Mouse (Mus musculus): ENCODE measurements at regions not wholly inside any gene's neighbourhood (a gene's known extent, or its start where the extent isn't known, plus 50 kb on each side); places are given as distances from the start of the nearest gene placed in this dataset.

DNA sequence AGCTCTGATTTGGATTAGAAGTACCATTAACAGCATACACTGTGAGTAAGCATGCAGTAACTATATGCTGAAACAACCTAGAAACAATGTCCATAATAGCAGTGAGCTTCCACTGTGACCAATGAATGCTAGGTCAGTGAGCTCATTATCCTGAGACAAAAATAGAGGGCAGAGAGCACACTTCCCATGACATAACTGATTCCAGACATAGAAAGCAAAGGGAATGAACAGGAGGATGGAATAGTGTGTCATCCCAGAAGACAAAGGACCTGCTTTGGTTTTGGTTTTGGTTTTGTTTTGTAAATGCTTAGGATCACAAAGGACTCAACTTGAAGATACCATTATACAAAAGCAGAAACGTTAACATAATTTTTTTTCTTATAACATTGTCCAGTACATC lies 150.8 kb upstream of the Nr3c2 start:
- Histone ChIP-seq H3K27ac (ENCODE audit: low read depth) (no peak overlapping the region), H3K4me3 (ENCODE audit: low read depth, low read length) (no peak overlapping the region), H3K9ac (no peak overlapping the region), H3K9me3 (ENCODE audit: low read depth, low read length) (no peaks in the 10 kb centered on the region), H3K4me2 (no peak overlapping the region), H3K4me1 (ENCODE audit: insufficient read depth) (no peaks in the 10 kb centered on the region), H3K36me3 (ENCODE audit: insufficient read depth) (no peaks in the 10 kb centered on the region), H3K27me3 (ENCODE audit: insufficient read depth, low read length) (no peaks in the 10 kb centered on the region)
- no peak for ATAC-seq (ENCODE audit: insufficient read depth)
- 45% methylated on average over 1 of the region's 1 CpGs for WGBS
- no peak for DNase-seq
- no peak for TF ChIP-seq CTCF (IDR thresholded peaks at IDR 0.05; ENCODE audit: low read depth)

- 61% methylated on average over 4 of the region's 4 CpGs for WGBS
Measured at GRCm38 (mm10) chr8:76750286-76750685, 149.0 kb upstream of the Nr3c2 start.

DNA sequence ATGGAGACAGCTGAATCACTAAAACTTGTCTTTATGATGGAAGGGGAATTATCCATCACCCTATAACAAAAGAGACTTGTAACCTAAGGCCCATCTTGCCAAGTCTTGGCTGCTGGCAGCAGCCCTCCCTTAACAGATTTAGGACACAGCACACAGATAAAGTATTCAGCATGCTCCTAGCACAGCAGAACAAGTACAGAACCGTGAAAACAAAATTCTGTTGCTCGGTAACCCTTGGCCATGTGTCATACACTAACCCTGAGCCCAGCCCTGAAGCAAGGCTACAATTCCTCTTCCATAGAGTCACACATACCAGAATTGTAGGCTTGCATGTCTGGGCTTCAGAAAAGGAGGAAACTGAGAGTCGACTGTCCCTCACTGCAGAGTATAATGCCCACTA lies 145.1 kb upstream of the Nr3c2 start:
- 78% methylated on average over 3 of the region's 3 CpGs for WGBS
- no peak overlapping the region for H3K27ac ChIP-seq (ENCODE audit: low read depth)
- DNase-seq: no peak

More at GRCm38 (mm10) chr8:76750286-76750685, 149.0 kb upstream of the Nr3c2 start:
- H3K27ac ChIP-seq (ENCODE audit: low read depth): no peak overlapping the region
- H3K4me3 ChIP-seq (ENCODE audit: low read depth, low read length): no peak overlapping the region
- ATAC-seq (ENCODE audit: insufficient read depth) (no peak), DNase-seq (no peak)
- TF ChIP-seq CTCF (IDR thresholded peaks at IDR 0.05; ENCODE audit: low read depth): no peak
- H3K27me3 ChIP-seq (ENCODE audit: insufficient read depth, low read length): no peaks in the 10 kb centered on the region
- no peak overlapping the region for H3K4me2 ChIP-seq
- no peaks in the 10 kb centered on the region for H3K36me3 ChIP-seq (ENCODE audit: insufficient read depth)
- H3K4me1 ChIP-seq (ENCODE audit: insufficient read depth): no peaks in the 10 kb centered on the region
- H3K9me3 ChIP-seq (ENCODE audit: low read depth, low read length): no peaks in the 10 kb centered on the region
- H3K9ac ChIP-seq: no peak overlapping the region

GRCm38 (mm10) chr8:76764201-76764600 lies 135.0 kb upstream of the Nr3c2 start:
- 64% methylated on average over 3 of the region's 3 CpGs for WGBS

More for the DNA sequence above, 145.1 kb upstream of the Nr3c2 start:
- no peak overlapping the region for H3K4me3 ChIP-seq (ENCODE audit: low read depth, low read length)
- no peaks in the 10 kb centered on the region for H3K4me1 ChIP-seq (ENCODE audit: insufficient read depth)
- H3K4me2 ChIP-seq: no peak overlapping the region
- H3K36me3 ChIP-seq (ENCODE audit: insufficient read depth): no peaks in the 10 kb centered on the region
- H3K9me3 ChIP-seq (ENCODE audit: low read depth, low read length): no peaks in the 10 kb centered on the region
- no peak for ATAC-seq (ENCODE audit: insufficient read depth)
- TF ChIP-seq CTCF (IDR thresholded peaks at IDR 0.05; ENCODE audit: low read depth): no peak
- H3K9ac ChIP-seq: no peak overlapping the region
- no peaks in the 10 kb centered on the region for H3K27me3 ChIP-seq (ENCODE audit: insufficient read depth, low read length)

DNA sequence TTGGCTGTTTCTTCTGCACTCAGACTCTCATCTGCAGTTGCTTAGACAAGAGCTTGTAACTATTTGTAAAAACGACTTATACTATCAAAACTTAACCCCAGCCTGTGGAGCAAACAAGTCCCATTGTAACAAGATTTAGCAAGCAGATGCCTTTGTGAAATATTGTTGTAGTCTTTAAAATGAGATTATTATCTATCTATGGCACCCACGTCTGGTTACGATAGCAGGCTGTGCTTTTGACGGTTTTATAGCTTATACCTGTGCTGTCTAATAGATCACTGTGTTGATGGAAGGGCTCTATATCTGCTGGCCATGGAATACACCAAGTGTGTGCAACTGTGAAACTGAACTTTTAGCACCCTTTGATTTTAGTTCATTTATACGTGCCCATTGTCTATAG lies 130.9 kb upstream of the Nr3c2 start:
- TF ChIP-seq CTCF (IDR thresholded peaks at IDR 0.05; ENCODE audit: low read depth): no peak
- no peaks in the 10 kb centered on the region for H3K27me3 ChIP-seq (ENCODE audit: insufficient read depth, low read length)
- no peak overlapping the region for H3K4me2 ChIP-seq
- no peak overlapping the region for H3K9ac ChIP-seq
- no peak overlapping the region for H3K4me3 ChIP-seq (ENCODE audit: low read depth, low read length)
- H3K36me3 ChIP-seq (ENCODE audit: insufficient read depth): no peaks in the 10 kb centered on the region
- no peak for DNase-seq
- WGBS: 76% methylated on average over 5 of the region's 5 CpGs
- no peaks in the 10 kb centered on the region for H3K9me3 ChIP-seq (ENCODE audit: low read depth, low read length)
- no peaks in the 10 kb centered on the region for H3K4me1 ChIP-seq (ENCODE audit: insufficient read depth)
- H3K27ac ChIP-seq (ENCODE audit: low read depth): no peak overlapping the region
- ATAC-seq (ENCODE audit: insufficient read depth): no peak

More at GRCm38 (mm10) chr8:76764201-76764600, 135.0 kb upstream of the Nr3c2 start:
- no peaks in the 10 kb centered on the region for H3K9me3 ChIP-seq (ENCODE audit: low read depth, low read length)
- ATAC-seq (ENCODE audit: insufficient read depth) (no peak), DNase-seq (no peak)
- no peaks in the 10 kb centered on the region for H3K27me3 ChIP-seq (ENCODE audit: insufficient read depth, low read length)
- H3K27ac ChIP-seq (ENCODE audit: low read depth): no peak overlapping the region
- no peak for TF ChIP-seq CTCF (IDR thresholded peaks at IDR 0.05; ENCODE audit: low read depth)
- H3K4me2 ChIP-seq: no peak overlapping the region
- no peak overlapping the region for H3K4me3 ChIP-seq (ENCODE audit: low read depth, low read length)
- no peaks in the 10 kb centered on the region for H3K4me1 ChIP-seq (ENCODE audit: insufficient read depth)
- H3K36me3 ChIP-seq (ENCODE audit: insufficient read depth): no peaks in the 10 kb centered on the region
- H3K9ac ChIP-seq: no peak overlapping the region

GRCm38 (mm10) chr8:76787744-76788143 lies 111.5 kb upstream of the Nr3c2 start:
- DNase-seq: no peak
- Histone ChIP-seq H3K27ac (ENCODE audit: low read depth) (no peak overlapping the region), H3K4me1 (ENCODE audit: insufficient read depth) (no peaks in the 10 kb centered on the region), H3K9ac (no peak overlapping the region), H3K27me3 (ENCODE audit: insufficient read depth, low read length) (no peaks in the 10 kb centered on the region), H3K4me3 (ENCODE audit: low read depth, low read length) (no peak overlapping the region), H3K36me3 (ENCODE audit: insufficient read depth) (no peaks in the 10 kb centered on the region), H3K4me2 (no peak overlapping the region), H3K9me3 (ENCODE audit: low read depth, low read length) (no peaks in the 10 kb centered on the region)
- TF ChIP-seq CTCF (IDR thresholded peaks at IDR 0.05; ENCODE audit: low read depth): peak; percentile 31
- 81% methylated on average over 1 of the region's 1 CpGs for WGBS
- ATAC-seq (ENCODE audit: insufficient read depth): no peak

GRCm38 (mm10) chr8:76793891-76794290 lies 105.4 kb upstream of the Nr3c2 start:
- Histone ChIP-seq H3K9ac (no peak overlapping the region), H3K9me3 (ENCODE audit: low read depth, low read length) (no peaks in the 10 kb centered on the region), H3K36me3 (ENCODE audit: insufficient read depth) (no peaks in the 10 kb centered on the region), H3K4me1 (ENCODE audit: insufficient read depth) (no peaks in the 10 kb centered on the region), H3K27me3 (ENCODE audit: insufficient read depth, low read length) (no peaks in the 10 kb centered on the region), H3K4me3 (ENCODE audit: low read depth, low read length) (no peak overlapping the region), H3K27ac (ENCODE audit: low read depth) (no peak overlapping the region), H3K4me2 (no peak overlapping the region)
- no peak for ATAC-seq (ENCODE audit: insufficient read depth)
- no peak for DNase-seq
- WGBS: 71% methylated on average over 3 of the region's 3 CpGs
- TF ChIP-seq CTCF (IDR thresholded peaks at IDR 0.05; ENCODE audit: low read depth): no peak

- Histone ChIP-seq H3K9ac (no peak overlapping the region), H3K4me3 (ENCODE audit: low read depth, low read length) (no peak overlapping the region), H3K4me2 (no peak overlapping the region), H3K27me3 (ENCODE audit: insufficient read depth, low read length) (no peaks in the 10 kb centered on the region), H3K9me3 (ENCODE audit: low read depth, low read length) (no peaks in the 10 kb centered on the region), H3K36me3 (ENCODE audit: insufficient read depth) (no peaks in the 10 kb centered on the region), H3K4me1 (ENCODE audit: insufficient read depth) (no peaks in the 10 kb centered on the region), H3K27ac (ENCODE audit: low read depth) (no peak overlapping the region)
- TF ChIP-seq CTCF (IDR thresholded peaks at IDR 0.05; ENCODE audit: low read depth): no peak
- ATAC-seq (ENCODE audit: insufficient read depth): no peak
- no peak for DNase-seq
Measured at GRCm38 (mm10) chr8:76799998-76800397, 99.2 kb upstream of the Nr3c2 start.
